ENCODE assay signal across 13 mouse cellular contexts in genomic region chr11:83640141-83640540, GRCm38 (mm10). TPM values are rescaled to one million over a fixed set of nuclear protein-coding genes. Genes with fewer than 3 reads are reported as not detected.
A peak's percentile ranks its signal among the peaks of the same experiment; 100 is the strongest.
DNase-seq lines count a peak whose midpoint lies in the region; ATAC-seq lines count a peak whose summit lies in the region.
"Had no signal": no experiment of that assay in that cellular context is flagged by ENCODE, and none has a peak within 500 bp of the region (broad histone marks: within the 10 kb centered on the region; RNA-seq: fewer than 3 reads in every experiment).

No protein-coding gene starts in this region.

- H3K27me3 ChIP-seq in liver, embryonic 12.5 days (replicated peaks): no peaks in the 10 kb centered on the region
- H3K27me3 ChIP-seq in hindbrain, embryonic 12.5 days: no peaks in the 10 kb centered on the region
- H3K27me3 ChIP-seq: embryonic facial prominence, embryonic 13.5 days; heart, embryonic 12.5 days; intestine, embryonic 15.5 days had no signal

- no peaks in the 10 kb centered on the region for H3K4me1 ChIP-seq in liver, embryonic 12.5 days
- H3K4me1 ChIP-seq in hindbrain, embryonic 12.5 days: peaks cover 2% of the 10 kb centered on the region; the same call in 1 of the 2 replicates
- H3K4me1 ChIP-seq: embryonic facial prominence, embryonic 13.5 days; heart, embryonic 12.5 days; intestine, embryonic 15.5 days; midbrain, embryonic 10.5 days had no signal

- WGBS in liver, embryonic 12.5 days (ENCODE audit: insufficient replicate concordance): 32% methylated on average over 5 of the region's 5 CpGs
- WGBS in hindbrain, embryonic 12.5 days: 89% methylated on average over 5 of the region's 5 CpGs

- H3K4me3 ChIP-seq in liver, embryonic 12.5 days: no peak overlapping the region
- no peak overlapping the region for H3K4me3 ChIP-seq in hindbrain, embryonic 12.5 days
- H3K4me3 ChIP-seq: embryonic facial prominence, embryonic 13.5 days; heart, embryonic 12.5 days; intestine, embryonic 15.5 days; midbrain, embryonic 10.5 days had no signal

- H3K4me2 ChIP-seq in liver, embryonic 12.5 days: no peak overlapping the region
- H3K4me2 ChIP-seq in hindbrain, embryonic 12.5 days (replicated peaks): no peak overlapping the region
- H3K4me2 ChIP-seq: embryonic facial prominence, embryonic 13.5 days; heart, embryonic 12.5 days; intestine, embryonic 15.5 days had no signal

- no peaks in the 10 kb centered on the region for H3K36me3 ChIP-seq in liver, embryonic 12.5 days
- H3K36me3 ChIP-seq in hindbrain, embryonic 12.5 days: no peaks in the 10 kb centered on the region
- H3K36me3 ChIP-seq: embryonic facial prominence, embryonic 13.5 days; heart, embryonic 12.5 days; intestine, embryonic 15.5 days; midbrain, embryonic 10.5 days had no signal

- H3K9ac ChIP-seq in liver, embryonic 12.5 days: no peak overlapping the region
- no peak overlapping the region for H3K9ac ChIP-seq in hindbrain, embryonic 12.5 days
- H3K9ac ChIP-seq: embryonic facial prominence, embryonic 13.5 days; heart, embryonic 12.5 days; intestine, embryonic 15.5 days had no signal

- peak; percentile 12 for DNase-seq in adrenal gland, postnatal 14 days
- DNase-seq in adrenal gland, adult 2 months: no peak
- peak; percentile 59 to 64 for DNase-seq in monocyte, adult 2 months (ENCODE audit: low read depth in 1 of 2, low spot score in 2 of 2)
- DNase-seq in thymus, postnatal 0 days (ENCODE audit: low spot score): peak; percentile 85
- DNase-seq in kidney, adult 8-10 months: no peak
- no peak for DNase-seq in retina, embryonic 14.5 days (ENCODE audit: low spot score)

- H3K27ac ChIP-seq in liver, embryonic 12.5 days: no peak overlapping the region
- H3K27ac ChIP-seq in hindbrain, embryonic 12.5 days: no peak overlapping the region
- H3K27ac ChIP-seq: embryonic facial prominence, embryonic 13.5 days; intestine, embryonic 15.5 days; midbrain, embryonic 10.5 days had no signal

- peak; percentile 35; the same call in 1 of the 2 replicates for ATAC-seq in liver, embryonic 12.5 days
- ATAC-seq in hindbrain, embryonic 12.5 days (ENCODE audit: low FRiP score): no peak
- ATAC-seq: intestine, embryonic 15.5 days had no signal

- no peaks in the 10 kb centered on the region for H3K9me3 ChIP-seq in liver, embryonic 12.5 days (replicated peaks)
- H3K9me3 ChIP-seq in hindbrain, embryonic 12.5 days (replicated peaks): no peaks in the 10 kb centered on the region
- H3K9me3 ChIP-seq: embryonic facial prominence, embryonic 13.5 days; intestine, embryonic 15.5 days; midbrain, embryonic 10.5 days had no signal

RNA-seq across cellular contexts. Expression of gene Rpl9-ps1, which starts 5.3 kb away (rescaled TPM):
- not detected in 2 replicates for total RNA-seq in adrenal gland, postnatal 14 days (2021)
- total RNA-seq in adrenal gland, adult 2 months (2021): not detected
- not detected in 2 replicates for polyA plus RNA-seq in adrenal gland, adult 2 months (2012; rRNA removed)
- polyA plus RNA-seq in liver, embryonic 12.5 days (2016; fragmentation: Nextera tagmentation; extraction: Ambion mirVana): not detected in 2 replicates
- polyA plus RNA-seq in thymus, postnatal 0 days (2015; fragmentation: Nextera tagmentation; extraction: Ambion mirVana): not detected in 2 replicates
- not detected in 2 replicates for polyA plus RNA-seq in hindbrain, embryonic 12.5 days (2016; fragmentation: Nextera tagmentation; extraction: Ambion mirVana)
- total RNA-seq: left cerebral cortex, postnatal 10 days had no signal
- polyA plus RNA-seq: embryonic facial prominence, embryonic 13.5 days; heart, embryonic 12.5 days; intestine, embryonic 15.5 days; midbrain, embryonic 10.5 days had no signal

RNA-seq across cellular contexts. Expression of gene Ccl3, which starts 9.0 kb away (rescaled TPM):
- not detected in 2 replicates for total RNA-seq in adrenal gland, postnatal 14 days (2021)
- under 1 TPM in 1 of 2 experiments, not detected in 1; 0.66 TPM for total RNA-seq in adrenal gland, adult 2 months (2021)
- 2.3 TPM in 2 replicates for polyA plus RNA-seq in adrenal gland, adult 2 months (2012; rRNA removed)
- polyA plus RNA-seq in liver, embryonic 12.5 days (2016; fragmentation: Nextera tagmentation; extraction: Ambion mirVana): 1.6 and 2.0 TPM in 2 replicates
- 0.68 and 1.5 TPM in 2 replicates for polyA plus RNA-seq in thymus, postnatal 0 days (2015; fragmentation: Nextera tagmentation; extraction: Ambion mirVana)
- polyA plus RNA-seq in hindbrain, embryonic 12.5 days (2016; fragmentation: Nextera tagmentation; extraction: Ambion mirVana): 1.2 and 1.3 TPM in 2 replicates

RNA-seq across cellular contexts. Expression of gene Ccl4, which starts 22.2 kb away (rescaled TPM):
- not detected in 2 replicates for total RNA-seq in adrenal gland, postnatal 14 days (2021)
- total RNA-seq in adrenal gland, adult 2 months (2021): under 1 TPM in 1 of 2 experiments, not detected in 1; 0.97 TPM
- polyA plus RNA-seq in adrenal gland, adult 2 months (2012; rRNA removed): 2.0 and 3.0 TPM in 2 replicates
- polyA plus RNA-seq in liver, embryonic 12.5 days (2016; fragmentation: Nextera tagmentation; extraction: Ambion mirVana): 0.85 and 0.99 TPM in 2 replicates
- 3.0 and 3.2 TPM in 2 replicates for polyA plus RNA-seq in thymus, postnatal 0 days (2015; fragmentation: Nextera tagmentation; extraction: Ambion mirVana)
- 0.46 TPM in 1 of 2 replicates, not detected in the other for polyA plus RNA-seq in hindbrain, embryonic 12.5 days (2016; fragmentation: Nextera tagmentation; extraction: Ambion mirVana)
- total RNA-seq: left cerebral cortex, postnatal 10 days had no signal
- polyA plus RNA-seq: midbrain, embryonic 10.5 days had no signal

RNA-seq across cellular contexts. Expression of gene Ccl6, which starts 47.3 kb away (rescaled TPM):
- total RNA-seq in adrenal gland, postnatal 14 days (2021): 9.5 and 14.4 TPM in 2 replicates
- 10 to 100 TPM; 13.1 to 33.7 TPM for total RNA-seq in adrenal gland, adult 2 months (2021)
- 3.4 and 3.7 TPM in 2 replicates for polyA plus RNA-seq in adrenal gland, adult 2 months (2012; rRNA removed)
- polyA plus RNA-seq in liver, embryonic 12.5 days (2016; fragmentation: Nextera tagmentation; extraction: Ambion mirVana): 8.0 and 8.8 TPM in 2 replicates
- 12.1 and 13.7 TPM in 2 replicates for polyA plus RNA-seq in thymus, postnatal 0 days (2015; fragmentation: Nextera tagmentation; extraction: Ambion mirVana)
- 0.81 and 1.8 TPM in 2 replicates for polyA plus RNA-seq in hindbrain, embryonic 12.5 days (2016; fragmentation: Nextera tagmentation; extraction: Ambion mirVana)

Comparison
In these comparisons a context has a peak if more than half of its experiments do, and no peak if none do; other contexts are left out.
1. DNase-seq: peak in adrenal gland, postnatal 14 days (single experiment), monocyte, adult 2 months (2 of 2) and thymus, postnatal 0 days (single experiment); none in adrenal gland, adult 2 months (single experiment), kidney, adult 8-10 months (0 of 2) and retina, embryonic 14.5 days (single experiment).